ENCODE assay signal across 8 mouse cellular contexts in the genomic region with DNA sequence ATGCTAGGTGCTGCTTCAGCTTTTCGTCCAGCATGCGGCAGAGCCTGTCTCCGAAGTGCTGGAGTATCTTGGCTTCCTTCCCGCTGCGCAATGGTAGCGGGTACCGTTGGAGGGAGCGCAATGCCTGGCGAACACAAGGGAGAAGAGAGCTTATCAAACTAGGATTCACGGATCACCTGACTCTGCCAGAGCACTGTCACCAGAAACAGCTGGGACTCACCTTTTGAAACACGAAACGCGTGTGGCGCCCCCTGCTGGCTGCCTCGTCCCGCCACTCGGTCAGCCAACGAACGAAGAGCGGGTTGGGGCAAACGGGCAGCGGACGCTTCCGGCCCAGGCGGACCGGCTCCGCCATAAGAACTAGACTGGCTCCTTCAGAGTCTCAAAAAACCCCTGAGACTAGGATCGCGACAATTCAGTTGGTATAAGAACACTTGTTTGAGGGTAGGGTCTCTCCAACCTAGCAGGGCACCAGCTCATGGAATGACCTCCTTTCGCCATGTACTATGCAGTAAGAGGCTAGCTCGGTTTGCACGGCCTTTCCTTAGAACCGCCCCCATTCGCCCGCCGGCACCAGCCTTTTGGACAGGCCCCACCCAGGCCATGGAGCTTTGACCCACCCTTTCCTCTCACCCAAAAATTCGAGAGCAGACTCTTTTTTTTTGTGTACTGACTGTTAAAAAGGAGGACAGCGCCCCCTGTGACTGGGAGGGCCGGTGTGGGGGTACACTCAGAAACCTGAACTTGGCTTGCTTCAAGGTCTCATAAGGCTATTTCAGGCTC. TPM values are rescaled to one million over a fixed set of nuclear protein-coding genes. Genes with fewer than 3 reads are reported as not detected.
A peak's percentile ranks its signal among the peaks of the same experiment; 100 is the strongest.
DNase-seq lines count a peak whose midpoint lies in the region; TF ChIP-seq lines count a peak whose summit lies in the region.

Gene Mus81, minus strand, starts transcription at position 635 of the 783 bp plus-strand sequence.

- peaks cover 4% of the 10 kb centered on the region; the same call in 1 of the 2 replicates for H3K4me1 ChIP-seq in cortical plate, adult 2 months (ENCODE audit: control insufficient read depth, insufficient read depth, low read length)
- peaks cover 58% of the 10 kb centered on the region for H3K4me1 ChIP-seq in megakaryocyte, embryonic 14.5 days

- H3K36me3 ChIP-seq in megakaryocyte, embryonic 14.5 days (replicated peaks; ENCODE audit: low read length), result peaks cover 53% of the 10 kb centered on the region

- DNase-seq in ZHBTc4 (ENCODE audit: low read depth, low spot score), result peak; percentile 98
- peak; percentile 95 to 96 for DNase-seq in gastrocnemius, adult 8-10 months (ENCODE audit: low spot score in 2 of 2)
- peak; percentile 83 for DNase-seq in hindlimb bud, embryonic 11.5 days (ENCODE audit: extremely low spot score, low read depth, low spot score)
- peak; percentile 93 for DNase-seq in left cerebral cortex, adult 8-10 months (ENCODE audit: low spot score in 2 of 2)
- peak; percentile 95 to 97 for DNase-seq in right cerebral cortex, postnatal 10 days (ENCODE audit: low spot score in 2 of 2)
- peak; percentile 98 for DNase-seq in urinary bladder, postnatal 25 days (ENCODE audit: low spot score)

- TF ChIP-seq POLR2A in cortical plate, adult 2 months (IDR thresholded peaks at IDR 0.05; ENCODE audit: extremely low read depth, insufficient read depth, low read length), result peak; percentile 66

- peak within 1 kb of the TSS; percentile 97 for H3K27ac ChIP-seq in cortical plate, adult 2 months (ENCODE audit: insufficient read depth, low read length)

- TF ChIP-seq CTCF in cortical plate, adult 2 months (IDR thresholded peaks at IDR 0.05; ENCODE audit: extremely low read depth, insufficient read depth, low read length), result peak; percentile 63

- no peaks in the 10 kb centered on the region for H3K27me3 ChIP-seq in megakaryocyte, embryonic 14.5 days (replicated peaks)

- H3K4me3 ChIP-seq in cortical plate, adult 2 months (ENCODE audit: insufficient read depth, low read length), result peak within 1 kb of the TSS; percentile 58
- peak within 1 kb of the TSS; percentile 93 for H3K4me3 ChIP-seq in megakaryocyte, embryonic 14.5 days (replicated peaks)

- H3K9me3 ChIP-seq in megakaryocyte, embryonic 14.5 days, result no peaks in the 10 kb centered on the region

RNA-seq across cellular contexts. Expression of gene Mus81, which starts in this region (rescaled TPM):
- 38.6 and 39.5 TPM in 2 replicates for polyA plus RNA-seq in cortical plate, adult 2 months (2012; rRNA removed)
- total RNA-seq in gastrocnemius, adult 8-10 months (2022), result 10 to 100 TPM; 18.5 to 22.8 (median 21.2) TPM
- 10 to 100 TPM; 29.7 to 36.3 (median 35.4) TPM for total RNA-seq in left cerebral cortex, adult 8-10 months (2022)
- polyA plus RNA-seq in megakaryocyte, embryonic 14.5 days (2012; ENCODE audit: insufficient read depth, low replicate concordance), result 40.1 and 41.1 TPM in 2 replicates

Comparison
In these comparisons a context has a peak if more than half of its experiments do, and no peak if none do; other contexts are left out.
1. Peak in every context shown above with its lines: DNase-seq, H3K4me3 ChIP-seq and H3K27ac ChIP-seq.